Mouse (Mus musculus): ENCODE data around the gene Pus7l. TPM values are rescaled to one million over a fixed set of nuclear protein-coding genes. Genes with fewer than 3 reads are reported as not detected.

Gene Pus7l
- polyA plus RNA-seq, 1 experiment, result 6.4 TPM

DNA sequence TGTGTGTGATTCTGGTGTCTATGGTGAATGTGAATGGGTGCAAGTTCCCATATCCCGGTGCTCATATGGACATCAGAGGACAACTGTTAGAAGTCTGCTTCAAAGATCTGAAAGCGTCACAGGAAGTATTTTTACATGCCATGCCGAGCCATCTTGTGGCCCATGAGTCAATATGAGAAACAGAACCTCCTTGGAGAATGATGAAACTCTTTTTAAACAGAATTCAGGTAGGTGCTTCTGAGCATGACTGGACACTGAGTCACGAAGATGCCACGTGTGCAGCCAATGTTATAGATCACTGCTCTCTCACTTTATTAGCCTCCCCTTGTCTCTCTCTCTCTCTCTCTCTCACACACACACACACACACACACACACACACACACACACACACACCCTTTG lies 67.4 kb downstream of the Pus7l start:
- WGBS, result 92% methylated on average over 5 of the region's 5 CpGs
- Histone ChIP-seq H3K4me1 (replicated peaks; ENCODE audit: control insufficient read depth, insufficient read depth, low read length) (peaks cover 5% of the 10 kb centered on the region; the same call in 1 of the 2 replicates), H3K27me3 (ENCODE audit: control insufficient read depth, insufficient read depth, low read length) (no peaks in the 10 kb centered on the region), H3K4me3 (ENCODE audit: control insufficient read depth, insufficient read depth, low read length) (no peak overlapping the region), H3K36me3 (ENCODE audit: control insufficient read depth, insufficient read depth, low read length) (no peaks in the 10 kb centered on the region), H3K27ac (ENCODE audit: control insufficient read depth, insufficient read depth, low read length) (no peak overlapping the region)
- no peak for DNase-seq
- TF ChIP-seq POLR2A (IDR thresholded peaks at IDR 0.05; ENCODE audit: control insufficient read depth, extremely low read depth, insufficient read depth, low read length, poor library complexity) (no peak), CTCF (IDR thresholded peaks at IDR 0.05; ENCODE audit: borderline replicate concordance, control insufficient read depth, extremely low read depth, insufficient read depth, low read length, poor library complexity) (no peak)

Other genes starting within 250 kb of the Pus7l start
- 0.22 and 0.26 TPM in 2 replicates for gene Adamts20, start 78.1 kb downstream of the Pus7l start, polyA plus RNA-seq (2012; rRNA removed)
- gene Irak4, start 96 bp upstream of the Pus7l start, polyA plus RNA-seq (2012; rRNA removed), result 8.8 and 9.1 TPM in 2 replicates
- gene Twf1, start 46.3 kb upstream of the Pus7l start, polyA plus RNA-seq (2012; rRNA removed), result 20.1 and 23.0 TPM in 2 replicates
- gene Tmem117, start 85.7 kb upstream of the Pus7l start, polyA plus RNA-seq (2012; rRNA removed), result 0.20 and 0.42 TPM in 2 replicates